Mouse (Mus musculus) forebrain, postnatal 0 days (tissue): ENCODE results near the gene Pnkd. TPM values are rescaled to one million over a fixed set of nuclear protein-coding genes. Genes with fewer than 3 reads are reported as not detected.
A peak's percentile ranks its signal among the peaks of the same experiment; 100 is the strongest.

Experiments
- ATAC-seq: fragments of 200-750 bp; cut with Nextera tagmentation; 2 replicates; pipeline ENCODE4 v1.8.0; 2017; ENCODE audit warnings: mild to moderate bottlenecking, moderate library complexity
- DNase-seq: peaks from one replicate; pipeline ENCODE4 v3.0.0-alpha.2; 2015
- H3K27ac ChIP-seq: fragments of 300-500 bp; sonication (generic); 2 replicates; pipeline ENCODE4 v1.5.1; 2014; ENCODE audit warnings: low read depth, mild to moderate bottlenecking, antibody characterized with exemption, low read length, moderate library complexity, mixed read lengths
- H3K27me3 ChIP-seq: fragments of 300-500 bp; sonication (generic); 2 replicates; pipeline ENCODE4 v1.6.1; 2014; ENCODE audit warnings: mild to moderate bottlenecking, low read length, mixed read lengths; ENCODE audit not compliant: insufficient read depth
- H3K36me3 ChIP-seq: fragments of 300-500 bp; sonication (generic); 2 replicates; pipeline ENCODE4 v1.6.1; 2014; ENCODE audit warnings: mild to moderate bottlenecking, moderate library complexity; ENCODE audit not compliant: insufficient read depth
- H3K4me1 ChIP-seq: fragments of 300-500 bp; sonication (generic); 2 replicates; pipeline ENCODE4 v1.6.1; 2014; ENCODE audit warnings: antibody characterized with exemption; ENCODE audit not compliant: insufficient read depth
- H3K4me2 ChIP-seq: fragments of 300-500 bp; sonication (generic); 2 replicates; pipeline ENCODE4 v1.6.1; 2014; ENCODE audit warnings: low read depth, mild to moderate bottlenecking, moderate library complexity
- H3K4me3 ChIP-seq: fragments of 300-500 bp; sonication (generic); 2 replicates; pipeline ENCODE4 v1.5.1; 2014; ENCODE audit warnings: low read depth, low read length, mixed read lengths
- H3K9ac ChIP-seq: fragments of 300-500 bp; sonication (generic); 2 replicates; pipeline ENCODE4 v1.6.1; 2014; ENCODE audit warnings: mild to moderate bottlenecking
- H3K9me3 ChIP-seq: fragments of 300-500 bp; sonication (generic); 2 replicates; pipeline ENCODE4 v1.6.1; 2016; ENCODE audit warnings: low read length
- CTCF ChIP-seq: sonication (generic); IDR thresholded peaks from 2 replicates; pipeline ENCODE4 v1.5.1; 2016; ENCODE audit warnings: antibody characterized with exemption, control low read depth, low read depth
- WGBS: fragments of 180-500 bp; shearing (Covaris S2); extraction: QIAGEN DNeasy Blood & Tissue Kit; methylation state at CpG from one replicate; pipeline ENCODE4 v1.1.7; 2014; 5-methylcytosine and 5-hydroxymethylcytosine counted together
- polyA plus RNA-seq: library from polyadenylated mRNA; unstranded; fragments of >200 nt; fragmentation: Nextera tagmentation; extraction: Ambion mirVana; gene quantifications from 2 replicates; pipeline ENCODE4 v1.2.1, GENCODE M21; 2015
- total RNA-seq: library from RNA; depleted of rRNA; stranded (reverse); fragments of >200 nt; gene quantifications from 2 replicates; pipeline ENCODE4 v1.2.3, GENCODE M21; 2014; rRNA removed

Gene Pnkd
- total RNA-seq (57.5 and 64.5 TPM in 2 replicates), polyA plus RNA-seq (112 and 128 TPM in 2 replicates)

DNA sequence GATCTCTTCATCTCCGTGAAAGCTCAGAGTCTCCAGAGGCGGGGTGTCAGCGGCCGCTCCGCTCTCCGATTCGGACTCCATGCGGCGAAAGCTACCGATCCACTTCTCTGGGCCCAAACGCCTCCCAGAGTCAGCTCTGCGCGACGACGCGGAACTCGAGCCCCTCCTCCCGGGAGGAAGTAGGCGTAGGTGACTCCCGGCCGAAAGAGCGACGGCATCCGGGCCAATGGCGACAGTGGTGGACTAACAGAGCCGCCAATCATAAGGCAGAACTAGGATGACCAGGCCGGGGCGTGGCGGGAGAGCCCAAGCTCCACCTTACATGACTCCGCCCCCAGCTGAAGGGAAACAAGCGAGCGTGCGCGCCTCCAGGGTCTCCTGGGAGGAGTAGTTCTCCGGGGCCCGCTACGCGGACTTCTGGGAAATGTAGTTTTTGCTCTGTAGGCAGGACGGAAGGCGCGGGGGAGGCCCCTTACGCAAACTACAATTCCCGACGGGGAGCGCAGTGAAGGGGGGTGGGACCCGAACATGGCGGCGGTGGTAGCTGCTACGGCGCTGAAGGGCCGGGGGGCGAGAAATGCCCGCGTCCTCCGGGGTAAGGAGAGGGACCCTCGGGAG, at the start of gene Pnkd, which contains the start of gene Aamp:
Gene Pnkd, plus strand, starts transcription at position 388 of the 618 bp plus-strand sequence.
Gene Aamp, minus strand, starts transcription at position 196 of the 618 bp plus-strand sequence.
- H3K4me1 ChIP-seq: 0 out of 2 replicates have a peak, but pooled peaks cover 4% of the 10 kb centered on the region
- 1% methylated on average over 56 of the region's 56 CpGs for WGBS
- ATAC-seq: peak; percentile 96

DNA sequence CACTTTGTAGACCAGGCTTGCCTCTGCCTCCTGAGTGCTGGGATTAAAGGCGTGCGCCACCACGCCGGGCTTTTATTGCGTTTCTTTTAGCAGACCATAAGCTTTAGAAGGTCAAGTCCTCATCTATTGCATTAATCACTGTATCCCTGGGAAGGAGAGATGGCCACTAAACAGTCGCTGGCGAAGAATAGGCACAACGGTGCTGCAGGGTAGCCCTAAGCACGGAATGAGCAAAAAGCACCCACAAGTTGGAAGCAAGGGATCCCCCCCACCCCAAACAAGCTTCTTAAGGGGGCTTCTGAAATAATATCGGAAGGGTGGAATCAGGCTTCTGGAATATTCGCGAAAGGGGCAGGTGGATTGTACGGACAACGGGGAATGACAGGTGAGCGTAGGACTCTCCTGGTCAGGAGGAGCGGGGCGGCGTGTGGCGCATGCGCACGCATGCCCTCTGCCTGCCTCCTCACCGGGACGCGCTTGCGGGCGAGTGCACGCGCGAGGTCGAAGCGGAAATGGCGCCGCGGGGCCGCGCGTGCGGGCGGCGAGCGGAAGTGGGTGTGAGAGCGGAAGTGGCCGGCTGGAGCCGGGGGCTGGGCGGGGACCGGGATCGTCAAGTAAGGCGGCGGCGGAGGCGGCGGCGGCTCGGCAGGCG, 48.7 kb upstream of the Pnkd start, which contains the start of gene Arpc2:
Gene Arpc2, plus strand, starts transcription at position 147 of the 652 bp plus-strand sequence.
- Histone ChIP-seq H3K4me3 (peak within 1 kb of the TSS; percentile 97), H3K27me3 (no peaks in the 10 kb centered on the region), H3K9ac (peak within 1 kb of the TSS; percentile 82), H3K4me1 (peaks cover 21% of the 10 kb centered on the region), H3K9me3 (no peaks in the 10 kb centered on the region), H3K4me2 (peak within 1 kb of the TSS; percentile 67), H3K27ac (peak within 1 kb of the TSS; percentile 90), H3K36me3 (no peaks in the 10 kb centered on the region)
- DNase-seq (peak; percentile 98), ATAC-seq (peak; percentile 95)
- 1% methylated on average over 45 of the region's 55 CpGs for WGBS
- no peak for TF ChIP-seq CTCF

More for the DNA sequence above, at the start of gene Pnkd, which contains the start of gene Aamp:
- Histone ChIP-seq H3K4me3 (peak within 1 kb of the TSS; percentile 75), H3K27ac (peak within 1 kb of the TSS; percentile 68), H3K4me2 (peak within 1 kb of the TSS; percentile 83), H3K9me3 (no peaks in the 10 kb centered on the region), H3K36me3 (peaks cover 43% of the 10 kb centered on the region), H3K9ac (peak within 1 kb of the TSS; percentile 81), H3K27me3 (no peaks in the 10 kb centered on the region)
- DNase-seq: peak; percentile 100
- TF ChIP-seq CTCF: no peak; the same call in 1 of the 2 replicates

- Histone ChIP-seq H3K27me3 (no peaks in the 10 kb centered on the region), H3K4me2 (peak overlapping the region; percentile 67), H3K4me3 (peak overlapping the region; percentile 97), H3K27ac (peak overlapping the region; percentile 90), H3K9ac (peak overlapping the region; percentile 82), H3K4me1 (peaks cover 21% of the 10 kb centered on the region), H3K9me3 (no peaks in the 10 kb centered on the region), H3K36me3 (no peaks in the 10 kb centered on the region)
- TF ChIP-seq CTCF: no peak
- no peak for DNase-seq
- WGBS: 2% methylated on average over 54 of the region's 57 CpGs
- ATAC-seq: peak; percentile 52
These were observed 48.0 kb upstream of the Pnkd start for GRCm38 (mm10) chr1:74236590-74237317.

DNA sequence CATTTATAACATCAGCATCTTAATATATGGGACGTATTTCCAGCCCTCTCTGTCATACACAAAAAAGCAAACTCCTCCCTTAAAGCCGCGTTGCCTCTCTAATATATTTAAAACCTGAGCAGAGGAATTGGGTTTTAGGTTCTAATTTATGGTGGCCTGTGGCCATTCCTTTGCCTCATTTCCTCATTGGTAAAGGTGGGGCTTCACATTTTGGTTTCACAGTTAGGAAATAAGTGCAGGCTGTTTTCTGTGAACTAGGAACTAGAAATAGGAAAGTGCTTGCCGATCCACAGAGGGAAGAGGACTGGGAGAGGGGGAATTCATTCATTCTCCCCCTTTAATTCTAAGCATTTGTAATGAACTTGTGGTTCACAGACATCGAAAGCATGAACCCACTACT, 47.1 kb upstream of the Pnkd start:
- H3K36me3 ChIP-seq: no peaks in the 10 kb centered on the region
- H3K4me2 ChIP-seq: peak overlapping the region; percentile 67
- H3K27me3 ChIP-seq: no peaks in the 10 kb centered on the region
- DNase-seq (no peak), ATAC-seq (no peak)
- no peak overlapping the region for H3K27ac ChIP-seq
- 29% methylated on average over 5 of the region's 5 CpGs for whole genome bisulfite sequencing
- H3K4me1 ChIP-seq: peaks cover 21% of the 10 kb centered on the region
- peak overlapping the region; percentile 97 for H3K4me3 ChIP-seq
- no peak for TF ChIP-seq CTCF
- peak overlapping the region; percentile 82 for H3K9ac ChIP-seq
- no peaks in the 10 kb centered on the region for H3K9me3 ChIP-seq

- Histone ChIP-seq H3K4me1 (peaks cover 21% of the 10 kb centered on the region), H3K9ac (peak overlapping the region; percentile 82; the same call in 1 of the 2 replicates), H3K4me2 (peak overlapping the region; percentile 67), H3K4me3 (peak overlapping the region; percentile 97), H3K27ac (no peak overlapping the region), H3K36me3 (no peaks in the 10 kb centered on the region), H3K27me3 (no peaks in the 10 kb centered on the region), H3K9me3 (no peaks in the 10 kb centered on the region)
- no peak for TF ChIP-seq CTCF
- WGBS: 68% methylated on average over 1 of the region's 1 CpGs
- ATAC-seq: no peak
- no peak for DNase-seq
These were observed 46.6 kb upstream of the Pnkd start for GRCm38 (mm10) chr1:74238136-74238535.

DNA sequence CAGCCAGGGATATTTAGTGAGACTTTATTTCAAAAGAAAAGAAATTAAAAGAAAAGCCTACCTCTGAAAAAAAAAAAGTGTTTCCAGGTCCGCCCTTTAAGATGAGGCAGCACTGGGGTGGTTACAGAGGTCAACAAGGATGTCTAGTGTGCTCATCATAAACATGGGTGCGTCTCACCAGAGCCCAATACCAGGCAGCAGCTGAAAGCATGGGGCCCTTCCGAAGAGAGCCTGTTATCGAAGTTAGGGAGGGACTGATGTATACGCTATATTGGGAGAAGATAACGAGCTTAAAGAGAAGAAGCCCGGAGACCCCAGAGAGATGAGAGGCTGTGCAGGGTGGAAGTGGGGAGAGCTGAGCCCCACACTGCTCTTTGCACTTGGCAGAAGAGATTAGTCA, 45.6 kb upstream of the Pnkd start:
- Histone ChIP-seq H3K4me2 (peak overlapping the region; percentile 67), H3K36me3 (no peaks in the 10 kb centered on the region), H3K4me1 (peaks cover 21% of the 10 kb centered on the region), H3K9ac (0 out of 2 replicates have a peak overlapping the region, but pooled peaks have one; percentile 10), H3K9me3 (no peaks in the 10 kb centered on the region), H3K4me3 (peak overlapping the region; percentile 12), H3K27ac (no peak overlapping the region), H3K27me3 (no peaks in the 10 kb centered on the region)
- ATAC-seq: no peak
- TF ChIP-seq CTCF: no peak
- DNase-seq: no peak
- WGBS: 57% methylated on average over 7 of the region's 7 CpGs
